Mouse (Mus musculus) kidney, postnatal 36 days (tissue): Measurements from ENCODE around the gene Tbc1d12.

Experiments
- DNase-seq, 2 experiments: peaks; one replicate each; pipeline ENCODE4 v3.0.0; 2021 to 2022; ENCODE audit warnings: mixed read lengths in 2 of 2

Gene Tbc1d12

GRCm38 (mm10) chr19:38914926-38915325 lies 78.5 kb downstream of the Tbc1d12 start:
- DNase-seq = no peak

DNA sequence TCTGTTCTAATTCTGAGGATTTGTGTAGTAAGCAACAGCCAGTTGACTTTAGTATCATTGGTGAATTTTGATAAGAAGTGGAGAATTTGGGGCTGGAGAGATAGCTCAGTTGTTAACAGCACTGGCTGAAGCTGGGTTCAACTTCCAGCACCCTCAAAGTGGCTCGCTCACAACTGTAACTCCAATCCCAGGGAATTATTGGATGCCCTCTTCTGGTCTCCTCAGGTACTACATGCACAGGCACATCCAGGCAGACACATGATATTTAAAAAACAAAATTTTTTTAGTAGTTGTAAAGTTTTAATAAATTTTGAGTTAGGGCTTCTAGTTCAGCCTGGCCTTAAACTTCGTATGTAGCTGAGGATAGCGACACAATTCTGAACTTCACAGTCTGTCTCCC lies 79.3 kb downstream of the Tbc1d12 start:
- peak; percentile 26 to 66 for DNase-seq

DNA sequence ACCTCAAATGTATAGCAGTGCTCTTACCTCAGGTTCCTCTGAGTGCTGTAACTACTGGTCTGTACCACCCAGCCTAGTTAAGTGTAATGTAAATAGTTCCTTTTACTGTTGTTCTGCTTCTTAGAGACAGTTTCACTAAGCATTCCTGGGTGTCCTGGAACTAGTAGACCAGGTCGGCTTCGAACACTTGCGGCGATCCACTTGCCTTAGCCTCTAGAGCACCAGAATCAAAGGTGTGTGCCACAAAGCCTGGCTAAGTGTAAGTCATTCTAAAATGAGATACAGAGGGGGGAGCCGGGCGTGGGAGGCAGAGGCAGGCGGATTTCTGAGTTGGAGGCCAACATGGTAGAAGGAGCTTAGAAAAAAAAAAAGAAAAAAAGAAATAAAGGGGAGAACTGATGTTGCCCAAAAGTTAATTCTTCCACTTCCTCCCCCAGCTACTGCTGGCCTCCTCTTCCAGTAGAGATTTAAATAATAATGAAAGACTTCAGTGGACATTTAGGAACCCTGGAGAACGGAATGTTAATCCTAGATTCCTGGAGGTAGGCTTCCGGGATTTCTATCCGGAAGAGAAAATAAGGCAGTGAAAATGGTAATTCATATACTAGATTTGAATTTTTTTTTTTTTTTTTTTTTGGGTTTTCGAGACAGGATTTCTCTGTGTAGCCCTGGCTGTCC lies 92.2 kb downstream of the Tbc1d12 start:
- no peak for DNase-seq

DNA sequence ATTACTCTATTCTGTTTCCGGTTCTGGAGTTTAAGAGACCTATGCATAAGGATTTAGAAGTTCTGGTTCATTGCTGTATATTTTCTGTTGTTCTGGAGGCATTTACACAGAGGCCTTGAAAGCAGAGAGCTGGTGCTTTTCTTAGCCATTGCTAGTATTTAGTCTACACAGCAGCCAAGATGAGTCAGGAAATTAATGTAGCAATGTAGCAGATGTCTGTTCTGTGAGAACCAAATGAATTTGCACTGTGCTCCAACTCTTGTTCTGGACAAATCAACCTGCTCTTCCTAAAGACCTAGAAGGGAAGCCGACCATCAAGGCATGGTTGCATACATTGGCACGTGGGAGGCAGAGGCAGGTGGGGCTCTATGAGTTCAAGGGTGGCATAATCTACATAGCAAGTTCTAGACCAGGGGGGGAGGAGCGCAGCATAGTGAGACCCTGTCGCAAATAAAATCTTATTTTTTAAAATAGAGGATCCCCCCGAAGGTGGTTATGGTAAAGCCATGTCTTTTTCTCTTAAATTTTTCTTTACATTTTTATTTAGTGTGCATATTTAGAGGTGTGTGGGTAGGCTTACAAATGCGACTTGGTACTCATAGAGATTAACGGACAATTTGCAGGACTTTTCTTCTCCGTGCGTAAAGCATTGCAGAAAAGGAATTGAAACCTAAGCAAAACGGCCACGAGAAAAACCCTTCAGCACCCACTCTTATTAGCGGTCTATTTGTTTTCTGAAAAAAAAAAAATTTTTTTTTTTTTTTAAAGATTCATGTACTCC lies 93.3 kb downstream of the Tbc1d12 start:
- DNase-seq = no peak

DNA sequence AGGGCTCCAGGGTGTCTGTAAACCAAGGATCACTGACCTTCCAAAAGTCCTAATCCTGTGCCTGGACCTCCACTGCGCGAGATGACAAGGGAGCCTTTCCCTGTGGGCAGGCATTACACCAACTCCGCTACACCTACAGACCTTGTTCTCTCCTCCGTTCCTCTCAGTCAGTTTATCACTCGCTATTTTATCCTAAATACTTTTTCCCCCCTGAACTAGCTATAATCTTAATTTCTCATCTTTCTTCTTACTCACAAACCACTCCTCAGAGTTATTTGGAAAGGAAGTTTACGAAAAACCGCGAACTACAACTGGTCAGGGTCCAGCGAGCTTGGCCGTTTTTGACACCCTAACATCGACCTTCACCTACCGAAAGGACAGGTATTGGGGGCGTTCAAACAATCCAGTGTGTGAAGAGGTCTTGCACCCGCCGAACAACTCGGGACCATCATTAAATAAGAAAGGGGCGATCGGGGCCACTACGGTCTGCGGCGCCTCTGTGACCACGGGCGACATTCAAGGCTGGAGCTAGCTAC lies 93.9 kb downstream of the Tbc1d12 start:
- peak in 1 of 2 experiments; percentile 22 for DNase-seq

DNA sequence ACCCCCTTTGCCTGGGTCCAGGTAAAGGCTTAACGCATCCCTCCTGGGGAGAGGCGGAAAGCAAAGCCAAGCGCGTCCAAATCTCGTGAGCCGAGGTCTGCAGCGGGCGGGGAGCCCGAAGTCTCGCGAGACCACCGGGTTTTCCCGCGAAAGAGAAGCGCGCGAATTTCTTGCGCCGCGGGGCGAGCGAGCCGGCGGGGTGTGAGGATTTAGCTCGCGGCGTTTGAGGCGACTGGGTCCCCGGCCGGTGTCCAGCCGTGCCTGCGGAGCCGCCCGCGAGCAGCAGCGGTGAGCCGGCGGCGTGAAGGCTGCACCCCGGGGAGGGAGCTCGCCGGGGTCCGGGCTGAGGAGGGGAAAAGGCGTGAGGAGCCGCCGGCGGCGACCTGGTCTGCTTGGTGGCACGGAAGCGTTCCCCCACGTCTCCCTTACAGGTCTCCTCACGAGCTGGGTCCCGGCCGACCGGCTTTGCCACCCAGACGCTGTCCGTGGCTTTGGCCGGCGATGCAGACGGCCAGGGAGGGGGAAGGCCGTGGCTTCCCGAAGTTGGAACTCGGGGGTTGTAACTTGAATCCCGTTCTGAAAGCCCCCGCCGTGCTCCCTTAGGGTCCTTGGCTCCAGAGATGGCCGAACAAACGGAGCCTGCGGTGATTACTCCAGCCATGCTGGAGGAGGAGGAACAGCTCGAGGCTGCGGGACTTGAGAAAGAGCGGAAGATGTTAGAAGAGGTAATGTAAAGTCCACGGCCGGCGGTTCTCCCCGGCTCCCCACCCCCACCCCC lies 94.6 kb downstream of the Tbc1d12 start, which contains the start of gene Hells:
Gene Hells (plus strand): TSS at position 128 of the 778 bp plus-strand sequence.
- DNase-seq = peak; percentile 76 to 92

GRCm38 (mm10) chr19:38931566-38931890 lies 95.1 kb downstream of the Tbc1d12 start:
- no peak for DNase-seq

- DNase-seq = no peak
Observed at GRCm38 (mm10) chr19:38944590-38945307, 108.4 kb downstream of the Tbc1d12 start.
